Mouse (Mus musculus): ENCODE data around the gene Tcp1.
"Not testable (repeated sequence)": the region's sequence is repeated elsewhere in the genome, so short reads cannot be mapped to it uniquely, and the experiment has no call there.

Tcp1 gene

GRCm38 (mm10) chr17:12915488-12915880, at the start of gene Tcp1:
TSS of gene Tcp1 (plus strand) at chr17:12915701.
- no peak for DNase-seq

GRCm38 (mm10) chr17:12866853-12867252, 48.6 kb upstream of the Tcp1 start:
- no peak for DNase-seq

GRCm38 (mm10) chr17:12868043-12868442, 47.5 kb upstream of the Tcp1 start, which contains the start of gene Mas1:
TSS of gene Mas1 (minus strand) at chr17:12868143.
- no peak for DNase-seq

- no peak for DNase-seq
Observed at GRCm38 (mm10) chr17:12868640-12869039, 46.9 kb upstream of the Tcp1 start.

GRCm38 (mm10) chr17:12872275-12873028, 43.0 kb upstream of the Tcp1 start:
- peak; percentile 42 to 51 for DNase-seq

- no peak for DNase-seq
Observed at GRCm38 (mm10) chr17:12875734-12876133, 39.8 kb upstream of the Tcp1 start, which contains the start of gene Mrgprh. TSS of gene Mrgprh (plus strand) at chr17:12876034.

GRCm38 (mm10) chr17:12880178-12880577, 35.3 kb upstream of the Tcp1 start:
- peak; percentile 80 to 85 for DNase-seq

GRCm38 (mm10) chr17:12881216-12881615, 34.3 kb upstream of the Tcp1 start:
- no peak for DNase-seq

- no peak for DNase-seq
Observed at GRCm38 (mm10) chr17:12886620-12887019, 28.9 kb upstream of the Tcp1 start.

- no peak for DNase-seq
Observed at GRCm38 (mm10) chr17:12887021-12887775, 28.3 kb upstream of the Tcp1 start.

GRCm38 (mm10) chr17:12891054-12891453, 24.4 kb upstream of the Tcp1 start:
- DNase-seq: no peak

GRCm38 (mm10) chr17:12892033-12892432, 23.5 kb upstream of the Tcp1 start:
- no peak for DNase-seq

GRCm38 (mm10) chr17:12897674-12898073, 17.8 kb upstream of the Tcp1 start:
- no peak for DNase-seq

- DNase-seq: not testable (repeated sequence)
Observed at GRCm38 (mm10) chr17:12898607-12899006, 16.9 kb upstream of the Tcp1 start.

GRCm38 (mm10) chr17:12902291-12902690, 13.2 kb upstream of the Tcp1 start:
- DNase-seq: no peak

- no peak for DNase-seq
Observed at GRCm38 (mm10) chr17:12903372-12904333, 11.8 kb upstream of the Tcp1 start.

- DNase-seq: no peak
Observed at GRCm38 (mm10) chr17:12904349-12904748, 11.2 kb upstream of the Tcp1 start.

- no peak for DNase-seq
Observed at GRCm38 (mm10) chr17:12905810-12906209, 9.7 kb upstream of the Tcp1 start.

- DNase-seq: no peak
Observed at GRCm38 (mm10) chr17:12906436-12906835, 9.1 kb upstream of the Tcp1 start.

GRCm38 (mm10) chr17:12909361-12910280, 5.9 kb upstream of the Tcp1 start, which contains the start of gene Pnldc1:
TSS of gene Pnldc1 (minus strand) at chr17:12910230.
- no peak for DNase-seq

GRCm38 (mm10) chr17:12910391-12910790, 5.1 kb upstream of the Tcp1 start:
- no peak for DNase-seq
